Mouse (Mus musculus) spleen, adult 18-20 months (tissue): ENCODE measurements around the gene Gm20695.
"Not testable (repeated sequence)": the region's sequence is repeated elsewhere in the genome, so short reads cannot be mapped to it uniquely, and the experiment has no call there.

Source experiments
- DNase-seq, 2 experiments: peaks; one replicate each; pipeline ENCODE4 v3.0.0; 2022; ENCODE audit warnings: mixed read lengths in 2 of 2

Gene Gm20695

GRCm38 (mm10) chr16:3884201-3885064 lies at the start of gene Gm20695, which contains the start of gene Zfp597:
TSS of gene Gm20695 (plus strand) at chr16:3884648.
TSS of gene Zfp597 (minus strand) at chr16:3884561.
- DNase-seq: peak; percentile 90 to 93

GRCm38 (mm10) chr16:3835461-3835860 lies 49.0 kb upstream of the Gm20695 start:
- DNase-seq: no peak

GRCm38 (mm10) chr16:3839157-3839885 lies 45.1 kb upstream of the Gm20695 start:
- no peak for DNase-seq

- no peak for DNase-seq
Measured at GRCm38 (mm10) chr16:3842989-3843388, 41.5 kb upstream of the Gm20695 start.

GRCm38 (mm10) chr16:3843796-3844195 lies 40.7 kb upstream of the Gm20695 start:
- DNase-seq: no peak

GRCm38 (mm10) chr16:3846711-3847518 lies 37.5 kb upstream of the Gm20695 start, which contains the start of gene Zfp174:
TSS of gene Zfp174 (plus strand) at chr16:3847268.
- DNase-seq: peak; percentile 85 to 88

GRCm38 (mm10) chr16:3847871-3848270 lies 36.6 kb upstream of the Gm20695 start:
- DNase-seq: no peak

GRCm38 (mm10) chr16:3848416-3848815 lies 36.0 kb upstream of the Gm20695 start:
- DNase-seq: no peak

- DNase-seq: not testable (repeated sequence)
Measured at GRCm38 (mm10) chr16:3851301-3851700, 33.1 kb upstream of the Gm20695 start.

GRCm38 (mm10) chr16:3852586-3852985 lies 31.9 kb upstream of the Gm20695 start:
- no peak for DNase-seq

GRCm38 (mm10) chr16:3854437-3855182 lies 29.8 kb upstream of the Gm20695 start:
- DNase-seq: no peak

- no peak for DNase-seq
Measured at GRCm38 (mm10) chr16:3855776-3856175, 28.7 kb upstream of the Gm20695 start.

- no peak for DNase-seq
Measured at GRCm38 (mm10) chr16:3859254-3859653, 25.2 kb upstream of the Gm20695 start.

- no peak for DNase-seq
Measured at GRCm38 (mm10) chr16:3871815-3872214, 12.6 kb upstream of the Gm20695 start.

- DNase-seq: peak; percentile 84 to 86
Measured at GRCm38 (mm10) chr16:3872216-3873047, 12.0 kb upstream of the Gm20695 start, which contains the start of gene Naa60. TSS of gene Naa60 (plus strand) at chr16:3872375.

GRCm38 (mm10) chr16:3876346-3876745 lies 8.1 kb upstream of the Gm20695 start:
- DNase-seq: no peak

GRCm38 (mm10) chr16:3885065-3885670 lies 720 bp downstream of the Gm20695 start:
- no peak for DNase-seq

GRCm38 (mm10) chr16:3891621-3892295 lies 7.3 kb downstream of the Gm20695 start:
- DNase-seq: no peak

- no peak for DNase-seq
Measured at GRCm38 (mm10) chr16:3893739-3894138, 9.3 kb downstream of the Gm20695 start.
